Mouse (Mus musculus): ENCODE measurements around the gene Hs3st4.

The Hs3st4 gene

DNA sequence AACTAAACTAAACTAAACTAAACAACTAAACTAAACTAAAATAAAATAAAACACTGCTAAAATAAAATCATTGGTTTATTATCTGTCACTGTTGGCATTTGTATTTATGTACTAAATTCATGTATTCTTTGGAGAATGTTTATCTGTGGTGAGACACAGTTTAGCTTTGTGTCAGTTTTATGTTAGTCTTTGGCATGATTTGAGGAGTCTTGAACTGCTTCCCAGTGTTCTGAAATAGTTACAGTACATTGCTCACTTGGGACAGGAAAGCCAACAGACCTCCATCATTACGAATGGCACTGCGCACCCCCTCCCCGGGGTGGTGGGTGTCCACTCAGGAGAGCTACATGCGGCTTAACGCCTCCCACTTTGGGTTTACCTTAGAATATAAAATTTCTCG is 158.6 kb downstream of the Hs3st4 start:
- no peak for DNase-seq

DNA sequence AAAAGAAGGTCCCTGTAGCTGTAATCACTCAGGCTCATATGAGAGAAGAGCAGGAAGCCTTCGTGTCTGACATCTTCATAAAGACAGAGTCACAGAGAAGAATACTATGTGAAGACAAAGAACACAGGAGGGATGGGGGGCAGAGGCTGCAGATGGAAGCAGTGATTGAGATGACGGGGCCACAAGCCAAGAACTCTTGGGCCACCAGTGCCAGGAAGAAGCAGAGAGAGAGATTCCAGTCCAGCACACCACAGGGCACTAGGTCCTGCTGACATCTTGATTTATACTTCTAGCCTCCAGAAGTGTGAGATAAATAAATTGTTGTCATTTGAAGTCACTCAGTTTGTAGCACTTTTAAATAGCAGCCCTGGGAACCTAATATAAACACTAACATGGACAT is 168.2 kb downstream of the Hs3st4 start:
- no peak for DNase-seq

DNA sequence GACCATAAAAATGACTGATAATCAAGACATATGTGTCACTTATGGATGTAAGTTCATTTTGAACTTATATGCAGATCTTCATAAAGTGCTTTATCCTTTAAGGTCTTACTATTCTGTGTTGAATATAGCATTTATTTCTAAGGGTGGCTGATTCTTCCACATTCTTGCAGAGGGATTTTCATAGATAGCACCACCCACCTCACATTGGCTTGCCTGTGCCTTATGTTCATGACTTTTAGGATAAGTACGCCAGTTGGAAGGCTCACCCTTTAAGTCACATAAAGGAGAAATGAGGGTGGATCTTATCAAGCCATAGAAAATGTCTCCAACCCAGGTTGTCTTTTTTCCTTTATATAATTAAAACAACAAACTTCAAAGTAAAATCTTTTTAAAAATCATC is 180.6 kb downstream of the Hs3st4 start:
- no peak for DNase-seq

DNA sequence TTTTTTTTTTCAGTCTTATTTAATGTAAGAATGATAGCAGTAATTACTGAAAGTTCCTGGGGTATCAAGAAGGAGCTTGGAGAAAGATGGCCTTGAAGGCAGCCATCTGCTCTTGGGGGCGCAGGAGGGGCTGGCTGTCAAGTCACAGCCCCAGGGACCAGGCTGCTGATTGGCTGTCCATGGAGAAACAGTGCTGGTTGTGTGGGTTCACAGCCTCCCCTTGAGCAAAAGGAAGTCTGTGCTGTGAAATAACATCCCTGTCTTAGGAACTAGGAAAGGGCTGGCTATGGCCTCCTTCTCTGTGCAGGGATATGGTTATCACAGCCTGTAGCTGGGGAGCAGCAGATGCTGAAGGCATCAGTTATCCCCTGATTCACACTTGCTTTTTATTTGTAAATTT is 183.6 kb downstream of the Hs3st4 start:
- no peak for DNase-seq

DNA sequence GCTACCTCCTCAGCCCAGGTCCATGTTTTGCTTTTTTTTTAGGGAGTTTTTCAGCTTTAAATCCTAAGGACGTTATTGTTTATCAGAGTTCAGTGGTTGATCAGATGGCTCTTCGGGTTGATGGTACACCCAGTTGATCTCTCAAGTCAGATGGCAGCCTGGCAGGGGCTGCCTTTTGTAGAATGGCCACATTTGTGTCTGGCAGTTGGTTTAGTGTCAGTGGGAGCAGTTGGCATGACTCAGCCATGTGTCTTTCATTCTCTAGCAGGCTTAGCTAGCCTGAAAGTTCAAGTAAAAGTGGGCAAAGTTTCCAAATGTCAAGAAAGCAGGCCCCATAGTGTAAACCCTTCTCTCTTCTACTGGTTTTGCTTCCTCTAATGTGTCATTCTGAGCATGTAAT is 186.1 kb downstream of the Hs3st4 start:
- no peak for DNase-seq

DNA sequence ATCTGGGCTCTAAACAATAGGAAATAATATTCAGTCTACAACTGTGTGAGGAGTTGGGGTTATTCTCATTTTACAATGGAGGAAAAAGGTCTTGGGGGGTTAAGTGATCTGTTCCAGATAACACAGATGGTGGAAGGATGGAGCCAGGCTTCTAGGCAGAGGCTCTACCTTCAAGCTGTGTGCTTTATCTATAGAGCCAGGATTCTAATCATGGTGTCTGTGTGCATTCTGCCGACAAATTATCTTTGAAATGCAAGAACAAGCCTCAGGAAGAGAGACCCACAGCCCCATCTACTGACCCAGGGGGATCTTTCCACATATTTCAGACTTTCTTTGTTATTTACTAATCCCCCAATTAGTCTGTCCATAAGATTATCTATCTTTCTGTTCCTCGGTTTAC is 187.3 kb downstream of the Hs3st4 start:
- no peak for DNase-seq

DNA sequence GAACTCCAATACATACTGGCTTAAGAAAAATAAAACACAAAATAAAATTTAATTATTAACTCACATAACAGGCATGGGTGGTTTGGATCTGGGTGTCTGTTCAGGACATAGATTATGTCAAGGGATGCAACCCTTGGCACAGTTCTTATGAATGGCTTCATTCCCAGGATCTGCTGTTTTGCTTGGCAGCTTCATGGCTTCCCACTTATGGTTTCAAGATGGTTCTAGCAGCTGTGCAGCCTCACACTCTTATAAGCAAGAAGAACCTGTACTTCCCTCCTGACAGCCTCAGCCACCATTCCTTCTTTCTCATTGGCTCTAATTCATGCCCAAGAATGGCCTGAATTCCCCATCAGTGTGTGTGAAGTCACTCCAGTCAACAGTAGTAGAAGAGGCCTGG is 189.3 kb downstream of the Hs3st4 start:
- DNase-seq, result no peak

DNA sequence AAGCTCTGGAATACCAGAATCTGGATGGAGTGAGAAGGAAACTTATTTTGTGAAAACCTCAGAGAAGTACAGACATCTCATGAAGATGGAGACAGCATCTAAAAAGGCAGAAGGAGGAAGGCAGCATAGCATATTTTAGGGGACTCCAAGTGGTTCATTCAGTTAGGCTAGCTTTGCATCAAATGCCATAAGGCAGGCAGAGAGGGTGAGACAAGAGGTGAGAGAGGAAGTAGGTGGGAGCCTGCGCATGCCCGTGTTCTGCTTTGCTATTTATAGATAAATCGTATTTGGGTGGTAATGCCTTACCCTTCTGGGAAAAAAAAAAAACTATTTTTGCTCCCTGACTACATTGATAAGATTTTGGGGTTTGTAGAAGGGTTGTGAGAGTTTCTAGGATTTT is 198.3 kb downstream of the Hs3st4 start:
- no peak for DNase-seq

DNA sequence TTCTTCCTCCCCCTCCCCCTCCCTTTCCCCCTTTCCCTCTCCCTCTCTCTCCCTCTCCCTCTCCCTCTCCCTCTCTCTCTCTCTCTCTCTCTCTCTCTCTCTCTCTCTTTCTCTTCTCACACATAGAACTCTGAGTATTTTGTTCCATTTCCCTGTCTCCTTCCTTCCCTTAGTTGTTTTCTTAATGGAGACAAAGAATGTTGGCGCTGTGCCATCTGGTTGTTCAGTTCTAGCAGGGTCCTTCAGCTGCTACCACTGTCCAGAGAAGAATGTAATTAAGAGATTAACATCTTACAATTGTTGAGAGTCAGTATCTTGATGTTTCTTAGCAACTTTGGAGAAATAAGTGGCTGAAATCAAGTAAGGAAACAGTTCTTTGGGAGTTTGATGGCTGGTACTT is 202.0 kb downstream of the Hs3st4 start:
- no peak for DNase-seq

DNA sequence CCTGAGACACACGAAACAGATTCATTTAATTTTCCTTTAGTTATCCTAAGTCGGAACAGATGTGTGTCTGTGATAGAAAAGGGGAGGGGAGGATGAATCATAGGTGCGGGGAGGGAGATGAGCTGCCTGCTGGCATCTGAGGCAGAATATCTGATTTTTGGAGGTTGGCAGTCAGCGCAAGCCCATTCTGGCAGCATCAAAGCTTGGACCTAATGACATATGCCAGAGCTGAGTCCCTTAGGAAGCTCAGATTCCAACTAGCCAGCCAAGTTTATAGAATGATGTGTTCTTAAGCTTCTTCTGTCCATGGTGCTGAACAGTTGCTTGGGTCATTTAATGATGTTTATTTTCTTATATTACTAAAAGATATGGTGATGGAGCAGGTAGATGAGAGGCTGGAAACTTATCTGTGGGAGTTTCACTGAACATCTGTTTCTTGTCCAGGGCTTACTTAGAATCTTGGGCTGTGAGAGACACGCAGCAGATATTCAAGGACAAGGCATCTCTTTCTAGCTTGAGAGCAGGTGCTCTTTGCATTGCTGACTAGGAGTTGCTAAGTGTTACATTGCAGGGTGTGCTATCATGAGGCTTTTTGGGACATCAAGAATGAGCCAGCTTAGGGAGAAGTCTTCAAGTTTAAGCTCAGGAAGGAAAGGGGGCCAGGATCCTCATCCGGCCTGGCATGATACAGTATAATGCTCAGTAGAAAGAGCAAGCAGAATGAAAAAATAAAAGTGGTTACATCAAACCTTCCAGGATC is 216.3 kb downstream of the Hs3st4 start:
- DNase-seq, result no peak

DNA sequence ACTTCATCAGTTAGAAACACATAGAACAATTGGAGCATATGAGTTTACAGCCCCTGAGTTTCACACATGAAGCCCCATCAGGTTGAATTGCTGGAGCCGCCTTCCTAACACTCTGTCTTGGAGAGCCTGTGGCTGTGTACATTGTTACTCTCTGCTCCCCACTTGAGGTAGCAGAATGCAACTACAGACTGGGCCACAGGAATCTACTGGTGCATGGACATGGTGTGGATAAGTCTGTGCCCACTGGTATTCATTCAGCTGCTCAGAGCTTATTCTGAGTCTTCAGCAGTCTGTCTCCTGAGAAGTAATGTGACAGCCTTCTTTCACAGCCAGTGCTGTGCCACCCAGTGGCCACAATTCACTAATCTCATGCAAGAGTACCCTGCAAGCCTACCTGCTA is 234.3 kb downstream of the Hs3st4 start:
- DNase-seq, result no peak

DNA sequence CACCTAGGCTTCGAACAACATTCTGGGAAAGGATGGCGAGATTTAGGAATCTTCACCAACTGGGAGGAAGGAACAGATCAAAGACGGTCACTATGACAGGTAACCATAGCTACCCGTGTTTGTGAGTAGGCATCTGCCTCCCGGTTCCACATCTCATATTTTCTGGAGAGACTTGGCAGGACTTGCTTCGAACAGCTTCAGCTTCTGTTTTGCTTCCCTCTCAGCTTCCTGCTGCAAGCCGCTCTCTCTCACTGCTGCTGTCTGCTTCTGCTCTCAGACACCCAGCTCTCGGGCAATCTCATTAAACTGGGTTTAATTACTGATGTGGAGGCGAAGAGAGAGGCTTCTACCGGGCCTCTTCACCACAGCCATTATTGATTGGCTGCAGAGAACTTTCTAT is 237.9 kb downstream of the Hs3st4 start:
- no peak for DNase-seq

DNA sequence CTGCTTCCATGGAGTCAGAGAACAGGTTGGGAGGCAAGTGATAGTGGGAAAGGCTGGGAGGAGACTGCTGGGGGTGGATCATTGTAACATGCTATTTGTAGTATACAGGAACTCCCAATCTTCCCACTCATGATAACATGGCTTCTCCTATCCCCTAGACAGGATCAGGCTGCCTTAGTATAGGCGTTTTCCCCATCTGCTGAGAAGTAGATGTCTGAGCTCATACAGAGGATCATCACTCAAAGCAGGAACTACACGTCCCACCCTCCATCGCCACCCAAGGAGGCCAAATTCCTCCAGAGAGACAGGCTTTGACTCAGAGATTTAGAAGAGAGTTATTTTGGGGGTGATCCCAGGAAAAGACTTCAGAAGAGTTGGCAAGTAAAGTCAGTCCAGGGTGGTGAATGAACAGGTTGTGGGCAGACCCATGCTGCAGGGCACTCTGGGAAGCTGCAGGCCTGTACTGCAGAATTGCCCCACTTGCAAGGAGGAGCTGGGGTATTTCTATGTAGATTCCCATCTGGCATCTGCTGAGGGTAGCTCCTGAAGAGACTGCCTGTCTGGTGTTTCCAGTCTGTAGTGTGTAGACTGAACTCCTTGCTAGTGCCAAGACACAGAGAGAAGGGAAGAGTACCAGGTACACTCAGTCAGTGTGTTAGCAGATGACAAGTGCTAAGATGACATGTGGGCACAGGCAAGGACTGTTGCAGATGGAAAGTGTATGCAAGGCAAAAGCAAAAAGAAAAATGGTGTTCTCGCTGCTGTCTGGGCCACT is 255.4 kb downstream of the Hs3st4 start:
- DNase-seq, result no peak

DNA sequence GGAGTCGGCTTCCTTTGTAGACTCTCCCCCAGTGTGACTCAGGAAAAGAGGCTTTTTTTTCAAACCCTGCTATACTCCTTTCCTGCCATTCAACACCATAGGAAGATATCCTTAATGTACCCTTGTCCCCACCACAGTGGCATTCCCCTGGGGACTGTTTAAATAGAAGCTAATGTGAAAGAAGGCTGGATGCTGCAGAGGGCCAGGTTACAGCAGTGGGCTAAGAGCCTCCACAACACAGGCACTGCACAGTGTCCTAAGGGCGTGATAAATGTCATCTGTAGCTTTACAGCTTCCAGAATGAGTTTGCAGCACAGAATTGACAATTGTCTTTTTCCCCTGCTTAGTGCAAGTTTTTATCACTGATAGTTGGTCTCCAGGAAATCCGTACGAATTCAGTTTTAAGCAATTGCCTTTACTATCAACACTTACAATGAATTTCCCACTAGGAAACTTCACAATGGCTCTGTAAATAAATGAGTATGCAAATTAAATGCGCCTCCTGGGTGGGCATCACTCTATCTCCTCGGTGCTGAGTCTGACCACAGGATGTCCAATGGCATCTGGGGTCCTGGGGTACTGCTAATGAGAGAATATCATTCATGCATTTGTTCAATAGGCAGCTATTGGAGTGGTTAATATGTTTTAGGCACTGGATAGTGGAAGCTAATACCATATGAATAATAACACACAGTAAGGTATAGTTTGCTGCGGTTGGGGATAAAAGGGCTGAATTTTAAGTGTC is 257.4 kb downstream of the Hs3st4 start:
- no peak for DNase-seq

DNA sequence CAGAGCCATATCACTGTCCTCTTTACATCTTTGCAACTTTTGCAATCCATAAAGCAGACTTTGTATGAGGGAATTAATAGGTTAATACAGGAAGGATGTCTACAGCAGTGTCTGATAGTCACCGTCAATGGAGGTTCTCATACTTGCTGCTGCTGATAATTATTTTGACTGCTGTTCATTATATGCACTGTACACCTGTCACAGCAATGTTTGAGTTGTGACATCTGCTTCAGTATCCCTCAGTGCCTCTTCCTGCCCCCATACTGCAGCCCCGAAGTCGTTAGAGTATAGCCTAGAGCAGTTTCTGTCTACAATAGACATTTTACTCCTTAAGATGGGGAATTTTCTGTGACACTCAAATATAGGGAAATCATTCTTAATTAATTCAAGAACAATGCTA is 267.2 kb downstream of the Hs3st4 start:
- DNase-seq, result no peak

DNA sequence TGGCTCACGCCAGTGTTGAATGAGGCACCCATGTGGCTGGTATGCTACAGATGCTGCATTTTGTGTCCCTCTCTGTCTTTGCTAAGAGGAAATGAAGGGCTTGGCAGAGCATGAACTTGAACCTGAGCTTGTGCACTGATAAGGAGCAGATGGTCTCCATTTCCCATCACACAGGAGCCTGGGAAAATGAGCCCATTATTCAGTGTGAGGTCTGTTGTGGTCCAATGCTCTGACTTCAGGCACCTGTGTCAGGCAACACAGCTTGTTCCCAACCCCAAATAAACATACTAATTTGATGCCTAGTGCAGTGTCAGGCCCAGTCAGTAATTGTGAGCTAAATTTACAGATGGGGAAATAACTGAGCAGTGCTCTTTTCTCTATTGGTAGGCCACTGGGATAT is 267.9 kb downstream of the Hs3st4 start:
- no peak for DNase-seq

DNA sequence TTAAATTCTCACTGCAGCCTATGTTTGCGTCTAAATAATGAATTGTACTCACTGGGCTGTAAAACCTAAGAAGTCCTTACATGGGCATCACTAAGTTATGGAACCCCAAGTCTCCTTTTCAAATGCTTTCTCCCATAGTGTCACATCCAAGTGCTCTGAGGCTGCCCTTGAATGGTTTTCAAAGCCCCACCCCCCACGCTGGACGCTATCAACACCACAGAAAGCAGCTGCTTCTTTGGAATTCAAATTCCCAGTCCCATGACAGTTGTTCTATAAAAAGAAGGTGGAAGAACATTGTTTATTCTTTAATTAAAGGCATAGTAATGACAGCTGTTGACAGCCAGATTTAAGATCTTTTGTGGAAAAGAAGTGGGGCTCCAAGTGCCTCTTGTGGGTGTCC is 275.8 kb downstream of the Hs3st4 start:
- no peak for DNase-seq

DNA sequence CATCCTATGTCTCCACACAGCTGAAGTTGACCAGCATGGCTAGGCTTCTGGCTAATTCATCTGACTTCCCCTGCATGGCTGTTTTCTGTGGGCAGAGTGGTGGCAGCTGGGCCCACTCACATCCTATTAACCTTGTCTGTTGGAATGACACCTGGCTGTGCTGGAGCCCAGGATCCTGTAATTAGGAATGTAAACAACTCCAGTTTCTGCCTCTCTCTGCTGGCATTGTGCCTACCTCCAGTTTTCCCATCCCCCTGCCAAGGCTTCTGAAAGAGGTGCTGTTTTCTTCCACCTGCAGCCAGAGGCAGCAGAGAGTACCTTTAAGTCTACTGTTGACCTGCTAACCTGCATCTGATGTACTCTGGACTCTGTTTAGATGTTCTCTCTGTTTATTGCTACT is 288.1 kb downstream of the Hs3st4 start:
- no peak for DNase-seq

DNA sequence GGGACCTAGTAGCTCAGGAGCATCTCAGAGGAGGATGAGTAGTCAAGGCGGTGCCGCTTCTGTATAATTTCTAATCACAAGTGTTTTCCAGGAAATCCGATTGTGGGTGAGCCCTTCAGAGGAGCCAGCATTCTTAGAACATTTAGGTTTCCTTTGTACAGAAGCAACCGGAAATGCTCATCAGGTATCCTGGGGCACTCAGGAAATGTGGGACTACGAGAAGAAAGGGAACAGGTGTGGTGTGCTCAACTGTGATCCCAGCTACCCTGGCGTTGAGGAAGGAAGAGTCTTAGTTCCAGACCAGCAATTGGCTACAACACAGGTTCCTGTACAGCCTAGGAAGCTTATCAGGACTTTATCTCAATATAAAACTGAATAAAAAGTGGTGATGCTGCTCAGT is 307.2 kb downstream of the Hs3st4 start:
- DNase-seq, result no peak

DNA sequence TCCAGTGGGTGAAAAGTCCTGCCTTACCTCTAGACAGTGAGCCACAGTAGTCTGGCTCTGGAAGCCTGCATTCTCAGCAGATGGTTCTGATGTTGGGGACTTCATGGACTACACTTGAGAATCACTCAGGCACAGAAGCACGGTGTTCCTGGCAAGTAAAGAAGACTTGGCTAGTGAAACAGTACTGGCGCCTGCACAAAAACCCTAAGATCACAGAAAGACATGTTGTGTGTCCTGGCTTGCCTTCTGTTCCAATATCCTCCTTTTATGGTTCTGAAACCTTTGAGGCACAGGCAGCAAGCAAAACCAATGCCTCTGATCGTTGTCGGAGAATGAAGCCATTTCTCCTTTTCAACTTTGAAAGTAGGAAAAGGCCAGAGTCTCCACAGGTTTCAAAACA is 336.8 kb downstream of the Hs3st4 start:
- DNase-seq, result no peak

DNA sequence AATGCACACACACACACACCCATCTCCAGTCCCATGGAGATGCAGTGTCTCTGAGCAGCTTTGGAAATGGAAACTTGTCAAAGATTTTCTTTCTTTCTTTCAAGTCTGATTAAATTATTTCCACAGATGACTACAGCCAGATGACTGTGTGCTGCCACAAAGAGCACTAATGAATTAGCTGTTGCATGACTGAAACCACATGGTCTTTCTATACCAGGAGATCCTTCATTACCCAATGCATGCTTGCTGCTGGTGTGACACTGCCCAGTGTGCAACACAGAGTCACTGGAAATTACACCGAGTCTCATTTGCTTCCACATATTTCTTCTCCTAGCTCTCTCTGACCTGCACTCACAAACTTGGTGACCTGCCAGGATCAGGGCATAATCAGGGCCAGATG is 353.0 kb downstream of the Hs3st4 start:
- DNase-seq, result no peak

DNA sequence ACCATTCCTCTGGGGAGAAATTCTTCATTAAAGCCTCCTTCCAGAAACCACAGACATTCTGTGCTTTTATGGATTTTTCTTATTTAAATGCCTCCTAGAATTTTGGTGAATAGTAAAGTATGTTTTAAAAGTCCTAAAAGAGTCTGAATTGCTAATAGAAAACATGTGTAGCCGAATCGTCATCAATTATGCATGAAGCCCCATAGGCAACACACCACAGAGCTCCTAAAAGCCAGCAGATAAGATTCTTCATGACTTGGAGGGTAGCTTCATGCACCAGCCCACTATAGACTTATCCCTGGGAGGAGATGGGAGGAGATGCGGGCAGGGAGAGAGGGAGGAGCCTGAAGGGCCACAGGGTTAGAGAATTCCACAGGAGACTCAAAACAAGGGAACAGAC is 358.8 kb downstream of the Hs3st4 start:
- no peak for DNase-seq

DNA sequence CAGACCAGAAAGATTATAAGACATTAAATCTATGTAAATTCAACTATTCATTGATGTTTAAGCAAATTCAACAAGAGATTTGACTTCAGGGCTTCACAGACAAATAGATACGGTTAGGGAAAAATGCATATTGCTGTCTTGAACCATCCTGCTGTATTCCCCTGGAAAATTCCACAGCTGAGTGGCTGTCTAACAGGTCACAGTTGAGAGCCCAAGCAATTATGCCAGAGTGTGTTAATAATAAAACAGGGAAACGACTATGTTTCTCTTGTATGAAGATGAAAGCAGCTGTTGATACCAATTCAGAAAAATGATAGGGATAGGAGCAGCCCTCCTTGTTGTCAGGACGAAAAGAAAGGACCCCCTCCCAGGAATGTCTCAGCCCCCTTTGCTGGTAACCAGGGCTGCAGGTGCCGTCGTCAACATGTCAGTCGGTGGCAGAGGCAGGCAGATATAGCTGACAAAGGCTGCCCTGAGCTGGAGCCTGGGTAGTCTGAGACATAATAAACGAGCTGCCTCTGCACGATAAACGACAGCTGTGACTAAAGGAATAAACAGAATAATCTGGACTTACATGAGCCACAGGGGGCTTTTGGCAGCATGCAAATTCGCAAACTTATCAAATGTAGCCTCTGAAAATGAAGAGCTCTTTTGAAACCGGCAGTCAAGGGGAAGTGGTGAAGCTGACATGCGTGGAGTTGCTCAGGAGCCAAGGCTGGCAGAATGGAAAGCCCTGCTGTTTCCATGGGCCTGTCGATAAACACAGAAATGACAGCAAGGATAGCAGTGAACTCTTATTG is 364.7 kb downstream of the Hs3st4 start:
- no peak for DNase-seq
